Mouse (Mus musculus): ENCODE measurements around the gene Scarb2. TPM values are rescaled to one million over a fixed set of nuclear protein-coding genes. Genes with fewer than 3 reads are reported as not detected.
A peak's percentile ranks its signal among the peaks of the same experiment; 100 is the strongest.

Gene Scarb2
- total RNA-seq, 2 experiments from 2014 or later: 80.3 to 91.1 TPM

DNA sequence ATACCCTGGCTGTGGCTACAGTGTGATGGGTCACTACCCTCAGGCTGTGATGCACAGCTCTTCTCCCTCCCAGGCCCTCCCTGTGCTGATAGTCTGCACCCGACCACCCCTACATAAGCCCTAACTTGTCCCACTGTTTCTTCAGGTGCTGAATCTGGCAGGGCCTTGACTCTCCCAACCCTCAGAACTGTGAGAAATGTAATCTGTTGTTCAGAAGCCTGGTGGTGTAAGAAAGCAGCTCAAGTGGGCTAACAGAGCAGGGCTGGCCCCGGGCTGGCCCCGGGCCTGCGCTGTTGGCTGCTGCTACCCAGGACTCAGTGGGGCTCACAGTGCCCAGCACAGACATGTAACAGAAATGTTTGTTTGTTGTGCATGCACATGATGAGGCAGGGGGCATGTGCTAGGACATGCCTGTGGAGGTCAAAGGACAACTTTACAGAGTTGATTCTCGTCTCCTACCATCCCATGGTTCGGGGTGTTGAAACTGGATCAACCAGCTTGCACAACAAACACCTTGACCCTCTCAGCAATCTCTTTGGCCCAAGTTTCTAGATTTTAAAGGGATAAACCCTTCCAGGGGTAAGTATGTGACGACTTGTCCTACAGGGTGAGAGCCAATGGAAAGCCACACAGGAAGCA, 10.7 kb downstream of the Scarb2 start:
- intact Hi-C loops (cut with DNase I): no loop called here
- DNase-seq: no peak

DNA sequence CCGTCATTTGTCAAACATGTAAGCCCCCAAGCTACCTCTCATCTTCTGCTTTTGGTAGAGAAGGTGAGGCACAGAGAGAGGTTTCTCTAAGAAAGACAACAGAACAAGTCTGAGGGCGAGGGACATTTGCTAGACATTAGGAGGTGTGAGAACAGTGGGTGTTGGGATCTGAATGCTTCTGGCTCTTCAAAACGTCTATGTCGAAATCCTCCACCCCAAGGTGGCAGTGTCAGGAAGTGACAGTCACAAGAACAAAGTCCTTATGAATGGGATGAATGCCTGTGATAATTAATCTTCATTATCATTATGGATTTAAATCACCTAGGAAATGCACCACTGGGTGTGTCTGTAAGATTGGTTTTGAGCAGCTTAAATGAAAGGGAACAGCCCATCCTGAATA, 11.3 kb downstream of the Scarb2 start:
- intact Hi-C loops (cut with DNase I): no loop called here
- DNase-seq: no peak

DNA sequence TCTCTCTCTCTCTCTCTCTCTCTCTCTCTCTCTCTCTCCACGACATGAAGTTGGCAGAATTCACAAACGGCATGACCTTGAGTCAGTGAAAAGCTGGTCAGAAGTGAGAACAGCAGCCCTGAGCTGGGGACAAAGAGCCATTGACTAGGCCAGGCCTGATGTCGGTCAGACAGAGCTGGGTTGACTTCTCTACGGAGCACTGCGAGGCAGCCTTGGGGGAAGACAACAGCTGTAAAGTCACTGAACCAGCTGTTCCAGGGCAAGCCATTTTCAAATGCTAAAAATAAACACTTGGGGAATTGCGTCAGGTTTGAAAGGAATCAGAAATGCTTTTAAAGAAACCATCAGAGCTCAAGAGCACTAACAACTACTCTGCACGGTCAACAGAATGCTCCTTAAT, 13.2 kb downstream of the Scarb2 start:
- DNase-seq: peak; percentile 42 to 67

DNA sequence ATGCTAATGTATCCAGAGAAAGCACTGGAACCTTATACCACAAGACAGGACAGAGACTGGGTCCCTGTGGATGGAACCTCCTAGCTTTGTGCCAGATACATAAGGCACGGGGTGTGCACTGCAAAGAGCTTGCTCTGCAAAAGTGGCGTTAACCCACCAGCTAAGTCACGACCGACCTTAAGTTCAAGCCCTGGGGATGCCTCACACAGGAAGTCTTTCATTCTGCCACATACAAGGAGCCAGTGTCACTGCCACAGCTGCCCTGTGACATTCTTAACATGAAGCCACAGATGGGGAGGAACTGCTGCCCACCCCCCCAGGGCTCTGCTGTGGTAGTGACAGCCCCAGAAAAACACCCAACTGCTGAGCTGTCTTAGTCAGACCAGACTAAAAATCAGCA, 15.9 kb downstream of the Scarb2 start:
- DNase-seq: no peak

More for the DNA sequence above, 13.2 kb downstream of the Scarb2 start:
- intact Hi-C loops (cut with DNase I): no loop called here

DNA sequence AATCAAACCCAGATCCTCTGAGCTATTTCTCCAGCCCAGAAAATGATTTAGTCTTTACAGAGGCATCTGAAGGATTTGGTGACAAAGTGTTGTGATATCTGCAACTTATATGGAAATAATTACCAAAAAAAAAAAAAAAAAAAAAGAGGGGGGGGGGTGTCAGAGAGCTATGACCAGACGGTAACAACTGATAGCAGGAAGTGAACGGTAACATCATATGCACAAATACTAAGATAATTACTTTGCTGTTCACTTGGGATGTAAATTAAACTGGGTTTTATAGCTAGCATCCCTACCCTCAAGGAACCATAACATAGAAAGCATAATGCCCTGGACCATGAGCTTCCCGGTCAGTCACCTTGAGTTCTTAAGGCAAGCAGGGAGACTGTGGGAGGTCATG, 16.3 kb downstream of the Scarb2 start:
- intact Hi-C loops (cut with DNase I): no loop called here
- no peak for DNase-seq

More for the DNA sequence above, 15.9 kb downstream of the Scarb2 start:
- intact Hi-C loops (cut with DNase I): no loop called here

DNA sequence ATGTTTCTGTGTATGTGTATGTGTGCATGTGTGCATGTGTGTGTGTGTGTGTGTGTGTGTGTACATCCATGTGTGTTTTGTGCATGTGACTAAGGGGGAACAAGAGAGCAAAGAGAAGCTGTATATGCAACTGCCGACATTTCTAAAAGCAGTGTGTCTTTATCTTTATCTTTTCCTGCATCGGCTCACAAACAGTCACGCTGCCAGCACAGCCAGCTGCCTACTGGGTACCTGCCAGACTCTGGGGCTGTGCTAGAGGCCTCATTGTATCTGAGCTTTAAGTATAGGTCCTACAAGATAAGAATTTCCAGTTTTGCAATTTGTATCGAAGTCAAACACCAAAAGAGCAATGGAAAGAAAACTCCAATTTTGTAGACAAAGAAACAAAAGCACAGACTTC, 17.1 kb downstream of the Scarb2 start:
- intact Hi-C loops (cut with DNase I): loop anchor here (2.0 kb wide), 2 partner anchors 15 to 19 kb away; no protein-coding TSS in a partner anchor
- no peak for DNase-seq

DNA sequence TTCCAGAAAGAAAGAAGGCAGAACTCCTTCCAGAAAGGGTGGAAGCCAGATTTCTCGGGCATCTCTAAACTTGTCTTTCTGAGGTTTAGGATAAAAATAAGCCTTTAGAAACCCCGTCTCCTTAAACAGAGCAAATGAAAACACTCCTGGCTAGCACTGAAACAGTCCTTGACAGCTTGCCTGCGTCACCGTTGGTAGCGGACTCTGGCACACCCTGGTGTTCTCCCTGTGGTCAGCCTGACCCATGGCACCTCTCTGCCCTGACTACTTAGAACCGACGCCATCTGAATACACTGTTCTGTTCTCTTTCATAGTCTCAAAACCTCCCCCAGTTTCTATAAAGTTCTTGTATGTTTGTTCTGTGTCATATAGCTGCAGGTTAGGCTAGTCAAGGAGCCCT, 17.7 kb downstream of the Scarb2 start:
- no peak for DNase-seq
- intact Hi-C loops (cut with DNase I): loop anchor here (2.0 kb wide), 2 partner anchors 16 to 18 kb away; no protein-coding TSS in a partner anchor

DNA sequence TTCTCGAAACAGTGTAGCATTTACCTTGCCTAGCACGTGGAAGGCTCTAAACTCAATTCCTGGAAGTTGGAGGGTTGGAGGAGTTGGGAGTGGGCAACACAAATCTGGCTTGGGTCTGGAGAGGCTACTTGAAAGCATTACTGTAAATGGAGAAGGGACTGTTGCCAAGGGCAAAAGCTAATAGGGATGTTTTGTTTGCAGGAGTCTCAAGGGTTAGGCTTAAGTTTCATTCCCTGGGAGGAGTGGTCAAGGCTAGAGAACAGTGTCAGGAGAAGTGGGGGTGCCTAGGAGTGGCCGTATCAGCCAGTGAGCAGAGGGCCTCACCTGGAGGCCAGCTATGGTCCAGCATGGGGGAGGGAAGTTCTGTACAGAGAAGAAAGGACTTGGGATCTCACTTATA, 18.2 kb downstream of the Scarb2 start:
- no peak for DNase-seq
- intact Hi-C loops (cut with DNase I): loop anchor here (2.0 kb wide), 2 partner anchors 16 to 18 kb away; no protein-coding TSS in a partner anchor

DNA sequence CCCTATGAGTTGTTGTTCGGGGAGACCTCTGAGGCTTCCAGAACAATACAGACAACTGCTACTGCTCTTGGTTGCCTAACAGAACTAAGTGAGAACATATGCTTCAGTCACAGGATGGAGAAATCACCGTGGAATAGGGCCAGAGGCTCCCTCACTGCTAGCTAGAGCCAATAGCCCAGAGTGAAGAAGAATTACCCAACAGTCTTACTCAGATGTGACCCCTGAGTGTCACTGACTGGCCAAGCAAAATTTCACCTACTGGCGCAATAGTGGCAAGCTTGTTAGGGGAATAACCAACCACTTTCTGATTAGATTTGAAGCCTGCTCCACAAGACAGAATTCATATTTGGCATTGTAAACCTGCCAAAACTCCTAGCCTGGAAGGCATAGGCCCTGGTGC, 19.9 kb downstream of the Scarb2 start:
- DNase-seq: peak in 1 of 2 experiments; percentile 53
- intact Hi-C loops (cut with DNase I): loop anchor here (1.0 kb wide), 1 partner anchor 12 kb away; no protein-coding TSS in a partner anchor

DNA sequence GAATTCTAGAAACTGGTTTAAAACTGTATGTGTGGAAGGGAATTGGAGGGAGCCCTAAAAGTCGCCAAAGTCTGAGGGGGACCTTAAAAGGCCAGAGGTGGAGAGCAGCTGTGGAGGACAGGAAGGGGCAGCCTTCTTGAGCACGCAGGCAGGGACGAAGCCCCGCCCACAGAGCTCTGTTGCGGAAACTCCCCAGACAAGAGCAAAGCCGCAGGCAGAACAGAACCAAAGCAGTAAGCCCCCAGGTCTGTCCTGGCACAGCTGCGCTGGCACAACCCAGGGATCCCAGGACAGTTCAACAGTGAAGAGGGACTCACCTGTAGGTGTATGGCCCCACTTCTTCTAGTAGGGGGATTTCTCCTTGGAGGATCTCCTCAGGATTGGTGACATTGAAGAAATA, 21.8 kb downstream of the Scarb2 start:
- DNase-seq: no peak
- intact Hi-C loops (cut with DNase I): no loop called here

DNA sequence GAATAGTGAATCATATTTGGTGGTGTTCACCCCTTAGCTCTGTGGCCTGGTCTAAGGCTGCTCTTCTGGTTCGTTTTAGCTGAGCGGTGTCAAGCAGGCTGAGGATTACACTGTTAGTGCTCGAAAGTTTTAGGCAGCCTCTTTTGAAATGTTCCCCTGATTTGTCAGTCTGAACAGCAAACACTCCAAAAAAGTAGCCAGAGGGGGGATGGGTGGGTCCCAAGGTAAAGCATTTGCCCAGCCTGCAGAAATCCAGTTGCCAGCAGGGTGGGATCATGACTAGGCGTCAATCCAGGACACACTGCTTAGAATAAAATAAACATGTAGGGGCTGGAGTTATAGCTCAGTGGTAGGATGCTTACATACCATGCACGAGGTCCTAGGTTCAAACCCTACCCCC, 33.8 kb downstream of the Scarb2 start:
- intact Hi-C loops (cut with DNase I): no loop called here
- DNase-seq: no peak

DNA sequence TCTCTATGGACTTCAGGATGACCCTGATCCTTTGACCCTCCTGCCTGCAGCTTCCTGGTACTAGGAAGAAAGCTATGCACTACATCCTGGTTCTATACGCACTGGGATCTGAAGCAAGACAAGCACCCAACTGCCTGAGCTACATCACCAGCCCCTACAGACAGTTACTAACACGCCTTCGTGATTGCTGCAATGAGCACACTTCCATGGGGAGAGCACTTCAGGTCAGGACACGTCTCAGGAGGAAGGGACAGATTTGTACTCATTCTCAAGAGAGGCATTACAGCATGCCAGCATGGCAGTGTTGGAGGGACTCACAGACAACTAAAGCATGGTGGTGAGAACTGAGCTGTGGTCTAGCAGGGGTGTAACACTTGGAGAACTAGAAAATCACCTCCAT, 35.1 kb downstream of the Scarb2 start:
- intact Hi-C loops (cut with DNase I): loop anchor here (2.0 kb wide), 1 partner anchor 17 kb away; no protein-coding TSS in a partner anchor
- no peak for DNase-seq

DNA sequence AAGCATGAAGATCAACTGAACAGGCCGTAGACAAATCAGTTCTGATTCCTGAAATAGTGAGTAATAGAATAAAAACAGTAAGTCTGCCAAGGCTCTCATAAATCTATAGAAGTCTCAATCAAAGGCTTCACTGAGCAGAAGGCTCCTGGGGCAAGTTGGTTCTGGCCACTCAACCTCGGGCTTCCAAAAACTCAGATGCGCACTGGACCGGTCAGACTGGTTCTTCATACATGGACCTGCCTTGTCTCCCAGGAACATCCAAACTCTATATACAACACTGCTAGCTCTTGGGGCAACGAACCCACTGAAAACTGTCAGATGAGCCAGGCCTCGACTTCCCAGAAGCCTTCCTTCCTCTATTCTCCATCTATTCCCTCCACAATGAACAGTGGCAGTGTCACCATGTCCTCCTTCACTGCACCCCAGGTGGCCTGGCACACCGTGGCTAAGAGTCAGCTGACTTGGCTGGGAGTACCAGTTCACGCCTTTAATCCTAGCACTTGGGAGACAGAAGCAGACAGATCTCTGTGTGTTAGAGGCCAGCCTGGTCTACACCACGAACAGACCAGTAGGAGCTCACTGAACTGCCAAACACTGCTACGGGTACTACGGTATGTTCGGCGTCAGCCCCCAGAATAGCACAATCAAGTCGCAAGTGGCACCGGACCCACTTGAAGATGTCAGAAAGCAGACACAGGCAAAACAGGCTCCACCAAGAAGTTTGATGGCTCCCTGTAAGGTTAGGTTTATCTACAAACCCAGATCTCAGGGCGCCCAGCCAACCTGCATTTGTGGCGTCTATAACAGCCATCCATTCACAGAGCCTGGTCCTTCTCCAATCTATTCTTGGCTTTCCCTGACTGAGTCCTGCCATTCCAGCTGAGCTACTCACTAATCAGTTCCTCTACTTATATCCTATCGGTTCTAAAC, 37.2 kb downstream of the Scarb2 start:
- no peak for DNase-seq

DNA sequence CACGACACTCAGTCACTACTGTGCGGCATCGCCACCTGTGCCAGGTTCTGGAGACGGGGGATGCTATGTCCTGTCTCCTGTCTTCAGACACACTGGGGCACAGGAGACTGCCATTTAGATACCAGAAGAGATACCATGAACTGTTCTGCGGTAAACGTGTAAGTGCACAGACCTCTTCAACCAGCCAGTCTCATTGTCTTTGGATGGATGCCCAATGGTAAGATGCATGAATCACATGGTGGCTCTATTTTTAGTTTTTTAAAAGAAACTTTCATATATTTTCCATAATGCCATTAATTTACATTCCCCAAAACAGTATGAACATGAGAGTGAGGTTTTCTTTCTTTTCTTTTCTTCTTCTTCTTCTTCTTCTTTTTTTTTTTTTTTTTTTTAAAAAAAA, 38.4 kb downstream of the Scarb2 start:
- DNase-seq: no peak
- intact Hi-C loops (cut with DNase I): no loop called here

More for the DNA sequence above, 37.2 kb downstream of the Scarb2 start:
- intact Hi-C loops (cut with DNase I): loop anchor here (2.0 kb wide), 1 partner anchor 19 kb away; no protein-coding TSS in a partner anchor

DNA sequence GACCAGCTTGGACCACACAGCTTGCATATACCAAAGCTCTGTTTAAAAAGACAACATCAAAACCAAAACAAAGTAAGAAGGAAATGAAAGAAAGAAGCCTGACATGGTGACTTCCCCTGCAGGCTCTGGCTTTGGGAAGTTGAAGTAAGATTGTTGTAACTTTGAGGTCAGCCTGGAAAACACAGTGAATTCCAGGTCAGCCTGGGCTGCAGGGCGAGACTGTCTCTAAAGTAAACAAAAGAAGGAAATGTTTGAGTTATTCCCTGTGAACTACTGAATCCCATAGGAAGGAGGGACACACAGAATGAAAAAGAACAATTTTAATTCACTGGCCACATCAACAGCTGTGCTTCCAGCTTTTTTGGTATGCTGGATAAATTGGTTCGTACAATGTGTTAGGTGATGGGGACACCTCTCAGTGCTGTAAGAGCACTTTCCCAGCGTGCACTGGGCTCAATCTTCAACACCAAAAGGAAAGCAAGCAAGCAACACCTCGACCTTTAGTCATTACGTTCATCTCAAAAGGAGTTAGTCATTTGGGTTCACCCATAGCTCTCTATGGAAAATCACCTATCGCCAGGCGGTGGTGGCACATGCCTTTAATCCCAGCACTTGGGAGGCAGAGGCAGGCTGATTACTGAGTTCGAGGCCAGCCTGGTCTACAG, 39.4 kb downstream of the Scarb2 start:
- no peak for DNase-seq
- intact Hi-C loops (cut with DNase I): no loop called here

DNA sequence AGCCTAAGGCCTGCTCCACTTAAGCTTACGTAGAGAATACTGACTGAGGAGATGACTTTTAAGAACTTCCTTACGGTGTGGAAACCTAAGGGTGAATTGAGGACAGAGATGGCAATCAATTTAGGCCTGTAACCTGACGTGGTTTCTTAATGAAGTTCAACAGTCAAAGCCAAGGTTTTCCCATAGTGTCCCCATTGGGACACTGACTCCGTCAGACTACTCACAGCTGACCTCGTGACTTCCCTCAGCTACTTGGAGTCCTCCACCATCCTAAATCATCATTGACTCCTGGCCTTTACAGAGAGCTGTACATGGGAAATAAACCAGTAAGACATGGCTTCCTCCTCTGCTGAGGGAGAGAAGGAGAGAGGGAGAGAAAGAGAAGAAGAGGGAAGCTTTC, 41.1 kb downstream of the Scarb2 start:
- DNase-seq: no peak
- intact Hi-C loops (cut with DNase I): no loop called here

DNA sequence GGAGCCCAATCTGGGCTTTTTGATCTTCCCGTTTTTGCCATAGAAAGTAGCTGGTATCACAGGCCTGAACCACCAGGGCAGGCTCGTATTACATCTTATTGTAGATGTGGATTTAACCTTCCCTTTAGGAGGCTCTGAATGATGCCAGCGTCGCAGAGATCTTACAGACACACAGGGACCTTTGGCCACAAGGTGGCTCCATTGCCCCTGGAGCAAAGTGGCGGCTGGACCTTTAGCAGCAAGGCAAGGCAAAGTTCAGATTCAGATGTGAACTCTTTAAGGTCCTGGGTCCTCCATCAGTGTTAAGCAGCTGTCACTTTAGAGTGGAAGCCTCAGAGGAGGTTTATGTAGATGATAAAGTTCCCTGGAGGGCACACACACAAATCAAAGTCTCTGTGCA, 45.3 kb downstream of the Scarb2 start:
- intact Hi-C loops (cut with DNase I): loop anchor here (1.0 to 5.0 kb wide), 2 partner anchors 195 to 266 kb away; no protein-coding TSS in a partner anchor
- DNase-seq: peak; percentile 71 to 72

DNA sequence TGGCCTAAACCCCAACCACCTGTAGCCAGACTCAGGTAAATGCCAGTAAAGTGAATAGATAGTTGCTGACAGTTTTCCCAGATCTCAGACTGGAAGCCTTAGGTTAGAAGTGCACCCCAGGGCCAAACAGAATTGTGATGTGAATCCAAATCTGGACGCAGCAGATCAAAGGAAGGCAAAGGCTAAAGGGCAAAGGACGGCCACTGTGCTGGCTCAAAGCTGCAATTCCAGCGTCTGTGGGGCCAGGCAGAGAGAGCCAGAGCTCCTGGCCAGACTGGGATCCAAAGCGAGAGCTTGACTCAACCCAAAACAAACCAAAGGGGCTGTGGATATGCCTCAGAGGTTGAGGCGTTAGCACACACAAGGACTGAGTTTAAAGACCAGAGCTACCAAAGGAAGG, 47.9 kb downstream of the Scarb2 start:
- no peak for DNase-seq
- intact Hi-C loops (cut with DNase I): loop anchor here (1.0 kb wide), 1 partner anchor 48 kb away; the partner anchor contains the start of gene Scarb2

DNA sequence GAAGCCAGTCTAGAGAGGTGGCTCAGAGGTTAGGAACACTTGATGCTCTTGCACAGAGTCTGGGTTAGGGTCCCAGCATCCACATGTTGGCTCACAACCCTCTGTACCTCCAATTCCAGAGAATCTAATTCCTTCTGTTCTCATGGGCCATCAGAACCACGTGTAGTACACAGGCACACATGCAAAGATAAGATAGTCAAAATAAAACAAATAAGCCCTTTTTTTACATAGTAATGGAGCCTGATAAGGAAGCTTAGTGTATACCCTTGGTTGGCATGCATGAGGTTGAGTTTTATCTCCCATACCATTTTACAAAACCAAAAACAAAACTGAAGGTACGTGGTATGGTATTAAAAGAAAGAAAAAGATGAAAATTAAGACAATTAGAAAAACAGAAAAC, 49.2 kb downstream of the Scarb2 start:
- DNase-seq: no peak
- intact Hi-C loops (cut with DNase I): no loop called here

DNA sequence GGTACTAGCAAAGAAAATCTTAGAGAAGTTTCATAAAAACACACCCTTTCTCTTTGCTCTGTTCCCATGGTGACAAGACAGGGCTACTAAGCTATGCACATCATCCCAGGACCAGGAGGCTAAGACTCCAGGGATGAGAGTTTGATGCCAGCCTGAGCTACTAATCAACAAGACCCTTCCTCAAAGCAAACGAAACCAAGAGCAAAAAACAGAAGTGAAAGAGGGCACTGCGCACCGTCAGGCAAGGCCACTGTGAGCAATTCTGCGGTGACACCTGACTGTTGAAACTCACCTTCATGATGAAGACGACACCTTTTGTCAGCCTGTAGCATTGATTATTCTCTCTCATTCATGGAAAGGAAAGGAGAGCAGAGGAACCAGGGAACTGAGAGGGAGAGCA, 53.8 kb downstream of the Scarb2 start:
- intact Hi-C loops (cut with DNase I): no loop called here
- no peak for DNase-seq

DNA sequence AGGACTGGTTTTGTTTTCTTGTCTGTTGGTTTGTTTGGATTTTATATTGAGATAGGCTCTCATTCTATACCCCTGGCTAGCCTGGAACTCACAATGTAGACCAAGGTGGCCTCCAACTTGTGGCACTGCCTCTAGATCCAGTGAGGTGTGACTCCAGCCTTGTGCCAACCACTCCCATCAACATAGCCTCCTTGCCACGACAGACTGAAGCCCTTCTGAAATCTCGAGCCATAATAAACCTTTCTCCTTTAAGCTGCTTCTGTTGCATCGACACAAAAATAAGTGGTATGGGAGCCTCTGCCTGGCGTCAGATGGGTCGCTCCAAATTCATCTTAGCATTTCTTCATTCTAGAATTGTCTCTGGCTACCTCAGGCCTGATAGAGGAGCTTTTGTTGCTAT, 59.9 kb downstream of the Scarb2 start:
- DNase-seq: no peak
- intact Hi-C loops (cut with DNase I): no loop called here

All from heart, postnatal 36 days (tissue).